25 mouse cellular contexts compared by ENCODE assay signal in genomic region chr8:79635491-79635890, GRCm38 (mm10).
"Had no signal": no experiment of that assay in that cellular context is flagged by ENCODE, and none has a peak within 500 bp of the region (broad histone marks: within the 10 kb centered on the region; RNA-seq: fewer than 3 reads in every experiment).

No protein-coding gene starts in this region.

- H3K27me3 ChIP-seq: heart, embryonic 12.5 days; hindbrain, embryonic 12.5 days; intestine, embryonic 15.5 days; limb, embryonic 13.5 days; limb, embryonic 15.5 days; liver, embryonic 12.5 days had no signal

- DNase-seq: gastrocnemius, postnatal 25 days; heart, adult 2 months; heart, postnatal 10 days; heart, postnatal 4 days; kidney, adult 18-20 months; kidney, adult 8-10 months; kidney, postnatal 14 days; kidney, postnatal 36 days; layer of hippocampus, adult 9-11 months; layer of hippocampus, postnatal 36 days; left cerebral cortex, postnatal 4 days had no signal

- H3K4me1 ChIP-seq: heart, embryonic 10.5 days; heart, embryonic 12.5 days; intestine, embryonic 15.5 days; limb, embryonic 15.5 days had no signal

- H3K27ac ChIP-seq: heart, adult 2 months; heart, embryonic 10.5 days; hindbrain, embryonic 10.5 days; hindbrain, embryonic 12.5 days; hindbrain, embryonic 14.5 days; intestine, embryonic 15.5 days; kidney, postnatal 0 days; limb, embryonic 13.5 days; limb, embryonic 15.5 days; liver, embryonic 12.5 days; liver, embryonic 14.5 days had no signal

- H3K4me2 ChIP-seq: heart, embryonic 12.5 days; hindbrain, embryonic 12.5 days; hindbrain, embryonic 14.5 days; intestine, embryonic 15.5 days; limb, embryonic 13.5 days; limb, embryonic 15.5 days; liver, embryonic 12.5 days had no signal

- H3K36me3 ChIP-seq: heart, embryonic 10.5 days; heart, embryonic 12.5 days; hindbrain, embryonic 10.5 days; hindbrain, embryonic 12.5 days; intestine, embryonic 15.5 days; limb, embryonic 13.5 days; limb, embryonic 15.5 days; liver, embryonic 12.5 days had no signal

- H3K9ac ChIP-seq: heart, embryonic 12.5 days; hindbrain, embryonic 12.5 days; hindbrain, embryonic 14.5 days; intestine, embryonic 15.5 days; limb, embryonic 13.5 days; limb, embryonic 15.5 days; liver, embryonic 12.5 days; liver, embryonic 14.5 days had no signal

- H3K4me3 ChIP-seq: heart, adult 2 months; heart, embryonic 10.5 days; heart, embryonic 12.5 days; hindbrain, embryonic 10.5 days; hindbrain, embryonic 12.5 days; intestine, embryonic 15.5 days; limb, embryonic 13.5 days; limb, embryonic 15.5 days; liver, embryonic 12.5 days had no signal

- ATAC-seq: hindbrain, embryonic 16.5 days; inflammation-experienced regulatory T-cells, adult 6 months; intestine, embryonic 15.5 days; intestine, postnatal 0 days; liver, embryonic 12.5 days had no signal

- H3K9me3 ChIP-seq: hindbrain, embryonic 10.5 days; hindbrain, embryonic 12.5 days; intestine, embryonic 15.5 days; limb, embryonic 13.5 days; limb, embryonic 15.5 days; liver, embryonic 12.5 days had no signal
